Mouse (Mus musculus) layer of hippocampus, adult 18-20 months (tissue): ENCODE data around the gene Dok3. TPM values are rescaled to one million over a fixed set of nuclear protein-coding genes. Genes with fewer than 3 reads are reported as not detected.
A peak's percentile ranks its signal among the peaks of the same experiment; 100 is the strongest.
"Not testable (repeated sequence)": the region's sequence is repeated elsewhere in the genome, so short reads cannot be mapped to it uniquely, and the experiment has no call there.

Experiments
- DNase-seq, 2 experiments: peaks; one replicate each; pipeline ENCODE4 v3.0.0; 2022; ENCODE audit warnings: low spot score in 2 of 2
- long read RNA-seq: library from polyadenylated mRNA; stranded (forward); transcript quantifications from one replicate; pipeline ENCODE4 v2.0.0, GENCODE M21; 2021
- total RNA-seq, 2 experiments: library from RNA; stranded (reverse); gene quantifications; 2 replicates each; pipeline ENCODE4 v1.2.3; 2021

Gene Dok3
- total RNA-seq: 10 to 100 TPM; 14.5 to 16.4 TPM
- long read RNA-seq, partial matches to known transcripts: 0 of 6 reads
- long read RNA-seq, other reads (novel, unspliced or antisense): 0 of 6 reads

DNA sequence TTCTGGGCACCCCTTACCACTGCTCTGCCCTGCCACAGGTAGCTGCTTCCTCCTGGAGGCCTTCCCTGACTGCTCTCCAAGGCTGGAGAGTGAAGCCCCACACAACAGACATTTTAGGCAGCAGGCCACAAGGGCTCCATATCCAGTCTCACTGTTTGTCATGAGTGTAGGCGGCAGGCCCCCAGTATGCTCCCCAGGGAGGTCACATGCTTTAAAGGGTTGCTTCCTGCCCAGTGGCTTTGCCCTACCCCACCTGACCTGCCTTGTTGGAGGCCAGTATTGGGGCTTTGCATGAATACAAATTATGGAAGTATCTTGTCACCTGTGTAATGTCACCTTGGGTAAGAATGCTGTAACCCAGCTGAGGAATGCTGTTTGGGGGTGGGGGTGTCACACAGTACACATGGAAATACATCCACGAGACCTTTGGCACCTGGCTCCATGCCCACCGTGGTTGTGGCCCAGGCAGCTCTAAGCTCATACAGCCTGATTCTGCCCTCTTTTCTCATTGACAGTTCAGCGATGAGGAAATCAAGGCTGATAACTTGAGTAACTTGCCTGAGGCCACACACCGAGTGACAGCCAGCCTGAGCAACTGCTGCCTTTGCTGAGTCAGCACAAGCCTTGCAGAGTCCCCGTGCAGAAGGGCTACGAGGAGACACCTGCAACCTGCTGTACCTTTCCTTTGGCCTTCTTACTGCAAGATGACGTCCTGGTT lies at the start of gene Dok3:
Gene Dok3 (minus strand): TSS at position 99 of the 718 bp plus-strand sequence.
- no peak for DNase-seq

DNA sequence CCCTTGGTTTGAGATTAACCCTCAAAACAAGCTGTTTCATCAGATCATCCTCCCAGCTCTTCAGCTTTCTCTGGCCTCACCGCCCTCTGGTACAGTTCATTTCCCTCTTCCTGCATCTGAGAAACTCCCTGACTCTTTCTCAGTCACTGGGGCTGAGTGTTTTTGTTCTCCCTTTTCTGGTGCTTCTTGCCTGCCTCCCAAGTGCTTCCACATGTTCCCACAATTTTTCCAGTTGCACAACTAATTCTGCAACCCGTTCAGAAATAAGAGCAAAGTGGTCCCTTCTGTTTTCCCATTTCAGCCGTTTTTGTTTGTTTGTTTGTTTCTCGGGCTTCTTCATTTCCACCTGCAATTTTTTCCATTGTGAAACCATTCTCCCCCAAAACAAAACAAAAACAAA lies 49.0 kb upstream of the Dok3 start:
- no peak for DNase-seq

DNA sequence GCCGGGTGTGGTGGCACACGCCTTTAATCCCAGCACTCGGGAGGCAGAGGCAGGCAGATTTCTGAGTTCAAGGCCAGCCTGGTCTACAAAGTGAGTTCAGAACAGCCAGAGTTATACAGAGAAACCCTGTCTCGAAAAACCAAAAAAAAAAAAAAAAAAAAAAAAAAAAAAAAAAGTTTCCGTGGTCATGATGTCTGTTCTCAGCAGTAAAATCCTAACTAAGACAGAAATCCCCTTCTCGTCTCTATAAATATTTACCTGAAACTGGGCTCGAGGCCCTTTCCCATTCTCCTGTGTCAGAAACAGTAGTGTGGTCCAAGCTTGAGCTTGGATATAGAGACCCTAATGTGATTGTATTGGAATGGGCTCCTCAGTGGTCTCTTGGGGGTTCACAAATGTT lies 47.8 kb upstream of the Dok3 start:
- not testable (repeated sequence) for DNase-seq

DNA sequence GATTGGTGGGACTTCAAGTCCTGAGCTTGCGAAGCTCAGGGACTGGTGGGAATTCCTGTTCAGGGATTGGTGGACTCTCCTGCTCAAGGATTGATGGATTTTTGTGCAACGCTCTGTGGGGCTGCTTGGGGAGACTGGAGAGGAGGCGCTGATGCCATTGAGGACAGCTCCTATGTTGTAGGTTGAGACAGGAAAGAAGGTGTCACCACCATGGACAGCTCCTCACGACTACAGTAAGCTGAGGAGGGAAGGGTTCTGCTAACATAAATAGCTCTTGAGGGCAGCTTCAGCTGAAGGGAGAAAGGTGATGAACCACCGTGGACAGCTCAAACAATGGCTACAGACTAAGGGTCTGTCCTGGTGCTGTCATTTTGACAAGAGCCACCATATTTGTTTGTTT lies 46.8 kb upstream of the Dok3 start:
- DNase-seq: no peak

DNA sequence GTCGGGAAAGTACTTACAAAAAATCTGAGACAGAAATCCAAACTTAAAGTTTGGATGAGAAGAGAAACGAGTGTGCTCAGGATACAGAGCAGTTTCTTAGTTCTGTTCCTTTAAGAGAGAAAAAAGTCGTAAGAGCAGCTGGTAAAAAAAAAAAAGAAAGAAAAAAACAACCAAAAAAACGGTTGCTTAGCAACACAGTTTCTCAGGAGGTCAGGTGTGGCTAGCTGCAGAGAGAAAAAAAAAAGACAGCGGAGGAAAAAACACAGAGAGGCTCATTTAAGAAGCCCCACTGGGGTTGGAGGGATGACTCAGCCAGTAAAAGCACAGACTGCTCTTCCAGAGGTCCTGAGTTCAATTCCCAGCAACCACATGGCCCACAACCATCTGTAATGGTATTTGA lies 45.2 kb upstream of the Dok3 start:
- DNase-seq: no peak

DNA sequence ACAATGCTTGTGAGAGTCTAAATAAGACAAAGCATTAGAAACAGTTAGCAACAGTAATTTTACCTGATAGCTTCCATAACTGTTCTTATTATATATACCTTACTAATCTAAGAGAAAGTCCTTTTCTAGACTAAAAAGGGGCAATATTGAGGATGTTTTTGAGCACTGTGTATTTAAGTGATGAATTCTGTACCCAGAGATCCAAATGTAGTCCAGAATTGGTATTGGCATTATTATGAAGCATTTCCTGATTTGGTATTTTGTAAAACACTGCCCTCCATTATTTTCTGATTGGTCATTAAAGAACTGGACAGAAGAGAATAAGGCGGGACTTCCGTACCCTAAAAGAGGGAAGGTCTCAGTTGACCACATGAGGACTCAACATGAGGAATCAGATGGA lies 44.3 kb upstream of the Dok3 start, which contains the start of gene Tmed9:
Gene Tmed9 (plus strand): TSS at position 301 of the 400 bp plus-strand sequence.
- DNase-seq: no peak

DNA sequence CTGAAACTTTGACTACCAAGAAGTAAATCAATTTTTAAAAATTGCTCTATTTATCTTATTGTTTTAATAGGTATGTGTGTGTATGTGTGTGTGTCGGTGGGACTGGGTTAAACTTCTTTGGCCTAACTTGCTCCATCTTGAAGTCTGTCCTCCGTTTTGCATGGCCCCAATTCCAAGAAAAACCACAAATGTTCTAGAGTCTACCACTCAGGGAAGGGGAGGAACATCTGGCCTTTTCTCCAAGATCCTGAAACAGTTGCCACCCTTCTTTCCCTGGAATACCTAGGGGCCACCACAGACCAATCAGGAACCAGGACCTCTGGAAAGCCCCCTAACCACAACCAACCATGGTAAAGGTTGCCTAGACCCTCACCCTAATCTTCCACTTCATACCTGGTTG lies 42.9 kb upstream of the Dok3 start:
- DNase-seq: no peak

DNA sequence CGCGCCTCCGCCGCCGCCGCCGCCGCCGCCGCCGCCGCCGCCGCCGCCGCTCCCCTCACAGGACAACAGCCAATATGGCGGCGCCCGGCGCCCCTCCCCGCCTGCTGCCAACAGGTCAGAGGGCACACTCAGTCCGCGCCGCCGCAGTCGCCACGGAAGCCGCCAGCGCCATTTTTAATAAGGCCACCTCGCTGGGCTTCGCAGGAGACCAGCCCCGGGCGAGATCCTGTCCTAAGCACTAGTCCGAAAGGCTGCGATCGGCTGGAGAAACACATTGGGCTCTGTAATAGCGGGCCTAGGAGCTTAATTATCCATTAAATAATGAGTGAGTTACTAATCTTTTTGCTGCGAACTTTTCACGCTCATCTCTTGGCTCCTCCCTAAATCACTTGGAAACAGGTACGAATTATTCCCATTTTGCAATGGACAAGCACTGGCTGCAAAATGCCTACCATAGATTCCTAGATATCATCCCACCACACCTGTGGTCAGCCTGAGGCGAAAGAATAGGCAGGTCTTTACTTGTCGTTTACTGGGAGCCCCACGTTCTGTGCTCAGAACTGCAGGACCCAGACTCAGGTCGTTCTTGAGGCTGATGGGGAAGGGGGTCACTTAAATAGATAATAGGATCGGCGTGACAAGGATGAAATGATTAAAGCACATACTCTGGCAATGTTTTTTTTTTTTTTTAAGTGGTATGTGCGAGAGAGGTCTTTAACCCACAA lies 42.1 kb upstream of the Dok3 start, which contains the start of gene Fam193b:
Gene Fam193b (minus strand): TSS at position 94 of the 725 bp plus-strand sequence.
- peak; percentile 88 to 95 for DNase-seq

DNA sequence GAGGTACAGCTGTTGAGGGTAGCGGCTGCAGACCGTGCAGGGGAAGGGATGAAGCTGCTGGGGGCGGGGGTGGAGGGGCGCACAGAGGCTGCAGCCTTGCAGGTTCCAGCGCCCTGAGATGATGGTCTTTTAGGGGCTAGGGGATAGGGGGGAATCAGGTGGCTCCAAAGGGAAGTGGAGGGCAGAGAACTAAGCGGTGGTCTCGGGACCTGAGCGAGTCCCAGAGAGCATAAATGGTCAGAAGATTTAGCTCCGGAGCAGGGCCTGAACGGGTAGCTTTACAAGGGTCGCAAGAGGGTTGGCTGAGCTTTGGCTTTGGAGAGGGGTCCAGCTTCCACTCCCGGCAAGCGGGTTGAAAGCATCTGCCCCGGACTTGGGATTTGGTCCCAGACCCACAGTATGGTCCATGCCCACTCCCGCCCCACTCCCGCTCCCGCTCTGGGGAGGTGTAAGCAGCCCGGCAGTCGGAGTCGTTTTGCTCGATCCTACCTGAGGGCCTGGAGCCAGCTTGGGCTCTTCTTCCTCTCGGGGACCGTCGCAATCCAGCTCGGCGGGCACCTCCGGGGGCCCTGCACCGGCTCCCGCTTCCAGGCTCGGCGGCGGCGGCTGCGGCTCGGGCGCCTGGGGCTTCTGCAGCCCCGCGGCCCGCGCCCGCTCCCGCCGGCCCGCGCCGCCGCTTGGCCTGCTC lies 41.3 kb upstream of the Dok3 start:
- peak in 1 of 2 experiments; percentile 34 for DNase-seq

DNA sequence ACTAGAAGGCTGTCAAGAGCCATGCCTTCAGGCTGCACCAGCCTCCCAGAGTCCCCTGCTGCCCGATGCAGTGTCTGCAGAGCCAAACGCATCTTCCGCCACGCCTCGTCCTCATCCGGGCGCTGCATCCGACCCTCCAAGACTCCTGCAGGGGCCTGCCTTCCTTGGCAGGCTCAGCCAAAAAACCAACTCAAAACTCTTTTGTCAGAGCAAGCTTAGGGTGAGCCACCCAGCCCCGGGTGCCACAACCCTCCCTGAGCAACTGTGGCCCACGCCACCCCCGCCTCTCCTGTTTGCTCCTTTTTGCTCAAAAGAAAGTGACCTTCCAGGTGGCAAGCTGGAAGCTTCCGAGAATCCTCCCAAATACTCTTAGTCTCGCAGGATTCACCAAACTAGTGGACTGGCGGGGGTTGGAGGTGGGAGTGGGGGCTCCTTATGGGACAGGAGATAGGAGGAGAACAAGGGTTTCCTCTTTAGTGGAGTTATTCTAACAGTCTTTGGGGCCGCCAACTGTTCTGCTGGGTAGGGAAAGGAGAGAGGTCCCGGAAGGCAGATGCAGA lies 40.7 kb upstream of the Dok3 start:
- peak in 1 of 2 experiments; percentile 21 for DNase-seq

DNA sequence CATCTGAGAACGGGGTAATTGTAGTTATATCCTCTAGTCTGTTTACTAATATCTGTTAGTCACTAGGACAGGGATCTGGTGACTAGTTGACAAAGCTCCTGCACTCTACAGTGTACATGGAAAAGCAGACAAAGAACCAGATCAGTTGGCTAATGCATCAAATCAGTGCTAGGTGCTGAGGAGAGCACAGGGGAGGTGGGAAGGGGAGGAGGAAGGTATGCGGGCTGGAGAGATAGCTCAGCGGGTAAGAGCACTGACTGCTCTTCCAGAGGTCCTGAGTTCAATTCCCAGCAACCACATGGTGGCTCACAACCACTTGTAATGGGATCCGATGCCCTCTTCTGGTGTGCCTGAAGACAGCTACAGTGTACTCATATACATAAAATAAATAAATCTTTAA lies 39.4 kb upstream of the Dok3 start:
- DNase-seq: not testable (repeated sequence)

DNA sequence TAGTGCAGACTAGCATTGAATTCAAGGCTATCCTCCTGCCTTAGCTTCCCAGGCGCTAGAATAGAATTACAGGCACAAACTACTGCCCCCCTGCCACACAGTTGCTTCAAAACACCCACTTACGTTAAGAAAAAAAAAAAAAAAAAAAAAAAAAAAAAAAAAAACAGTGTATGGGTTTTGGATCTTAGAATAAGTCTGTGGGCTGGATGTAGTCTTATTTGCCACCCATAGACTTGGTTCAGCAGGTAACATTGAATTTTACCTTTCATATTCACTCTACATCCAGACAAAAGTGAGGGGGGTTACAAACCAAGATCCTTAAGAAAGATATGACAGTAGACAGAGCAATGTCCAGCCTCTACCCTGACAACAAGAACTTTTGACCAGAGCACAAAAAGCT lies 38.9 kb upstream of the Dok3 start:
- DNase-seq: no peak

DNA sequence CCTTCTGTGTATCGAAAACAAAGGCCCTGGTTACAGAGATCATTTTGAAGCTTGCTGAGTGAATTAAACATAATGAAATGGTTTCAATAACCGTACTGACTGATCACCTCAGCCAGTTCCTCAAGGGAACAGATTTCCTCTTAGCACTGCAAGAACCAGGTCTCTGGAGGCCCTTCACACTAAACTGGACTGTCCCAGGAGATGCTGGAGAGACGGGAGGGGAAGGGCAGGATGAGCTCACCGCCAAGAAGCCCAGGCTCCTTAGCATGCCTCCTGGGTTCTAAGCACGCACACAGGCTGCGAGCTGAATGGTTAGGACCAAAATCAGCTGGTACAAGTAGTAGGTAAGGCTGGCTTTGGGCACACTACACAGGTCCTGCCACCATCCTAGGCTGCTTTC lies 37.9 kb upstream of the Dok3 start:
- DNase-seq: no peak

DNA sequence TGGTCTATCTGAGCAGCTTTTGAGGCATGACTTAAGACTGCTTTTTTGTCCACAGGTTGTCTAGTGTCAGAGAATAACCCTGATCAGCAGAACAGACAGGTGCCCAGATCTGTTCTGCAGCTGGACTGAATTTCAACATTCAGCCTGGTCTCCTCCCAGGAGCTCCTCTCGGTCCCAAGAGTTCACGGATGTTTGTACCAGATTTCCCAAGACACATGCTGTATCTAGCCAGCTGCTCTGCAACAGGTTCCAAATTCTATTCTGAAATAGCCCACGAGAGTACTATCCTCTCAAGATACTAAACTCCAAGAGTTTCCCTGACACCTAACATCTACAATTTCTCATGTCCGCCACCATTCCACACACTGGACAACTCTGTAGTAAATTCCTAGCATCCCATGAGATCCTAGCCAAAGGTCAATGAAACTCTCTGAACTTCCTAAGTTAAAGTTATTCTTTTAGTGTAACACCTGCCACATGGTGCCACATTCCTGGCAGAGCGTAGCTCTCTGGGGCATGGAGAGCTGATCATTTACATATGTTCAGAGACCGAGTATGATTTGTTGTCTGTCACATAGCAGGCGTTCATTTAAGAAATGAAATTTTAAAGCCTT lies 34.3 kb upstream of the Dok3 start:
- DNase-seq: no peak

DNA sequence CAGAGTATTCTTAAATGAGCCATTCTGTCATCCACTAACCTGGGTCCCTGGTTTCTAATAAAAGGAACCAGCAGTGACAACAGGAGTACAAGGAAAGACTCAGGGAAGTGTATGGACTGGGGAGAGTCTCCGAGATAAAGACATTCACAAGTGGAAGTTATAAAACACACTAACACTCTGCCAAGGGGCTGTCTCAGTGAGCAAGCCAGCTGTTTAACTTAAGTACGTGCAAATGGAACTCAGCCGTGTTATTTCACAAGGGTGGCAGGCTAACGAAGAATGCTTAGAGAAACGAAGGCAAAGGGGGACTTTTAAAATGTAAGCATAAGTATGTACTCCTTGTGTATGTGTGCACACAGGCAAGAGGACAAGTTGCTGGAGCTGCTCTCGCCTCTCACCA lies 28.4 kb upstream of the Dok3 start:
- DNase-seq: no peak

DNA sequence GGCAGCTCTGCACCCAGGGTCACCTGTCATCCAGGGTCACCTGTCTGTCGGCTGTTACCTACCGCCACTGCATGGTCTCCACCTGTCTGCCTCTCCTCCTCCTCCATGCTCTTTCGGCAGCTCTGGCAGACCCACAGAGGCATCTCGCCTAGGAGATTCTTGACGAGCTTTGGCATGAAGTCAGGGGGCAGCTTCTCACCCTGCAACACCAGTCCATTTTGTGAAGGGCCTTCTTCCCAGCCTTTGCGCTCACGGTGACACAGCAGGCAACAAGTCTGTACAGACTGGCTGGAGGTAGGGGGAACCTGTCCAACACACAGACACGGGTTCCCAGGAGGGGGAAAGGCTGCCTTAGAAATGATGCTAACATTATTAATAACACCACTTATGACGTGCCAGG lies 26.8 kb upstream of the Dok3 start:
- no peak for DNase-seq

DNA sequence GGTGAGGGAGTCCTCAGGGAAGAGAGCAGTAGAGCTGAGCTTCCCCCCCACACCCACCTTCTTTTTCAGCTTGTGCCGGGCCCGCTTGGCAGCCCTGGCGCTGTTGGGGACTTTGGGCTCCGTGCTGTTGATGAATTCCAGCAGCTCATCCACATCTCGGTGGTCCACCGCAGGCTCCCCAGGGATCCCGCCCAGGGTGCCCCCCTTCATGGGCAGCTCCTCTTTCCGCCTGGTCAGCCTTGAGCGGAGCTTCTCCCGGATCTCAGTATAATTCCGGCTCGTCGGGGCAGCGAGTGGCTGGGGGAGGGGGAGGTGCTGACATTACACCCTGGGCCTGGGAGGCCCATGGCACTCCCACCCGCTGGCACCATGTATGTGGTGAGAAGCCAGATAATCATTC lies 20.0 kb upstream of the Dok3 start:
- no peak for DNase-seq

DNA sequence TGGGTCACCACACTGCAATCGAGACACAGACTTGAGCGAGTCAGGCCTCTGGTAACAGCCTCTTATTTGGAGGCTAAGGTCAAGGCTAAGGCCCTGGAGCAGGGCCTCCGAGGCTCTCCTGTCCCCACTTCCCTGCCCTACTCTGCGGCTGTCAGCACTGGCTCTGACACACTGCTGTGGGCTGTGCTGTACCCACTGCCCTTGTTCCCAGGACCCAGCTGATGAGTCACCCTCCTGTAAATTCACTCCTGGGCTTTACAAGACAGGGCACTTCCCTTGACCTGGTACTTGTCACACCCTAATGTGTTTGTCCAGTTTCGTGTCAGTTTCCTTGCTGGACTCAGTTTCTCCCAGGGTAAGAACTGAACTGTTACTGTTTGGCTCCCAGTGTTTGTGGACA lies 19.3 kb upstream of the Dok3 start:
- DNase-seq: no peak

DNA sequence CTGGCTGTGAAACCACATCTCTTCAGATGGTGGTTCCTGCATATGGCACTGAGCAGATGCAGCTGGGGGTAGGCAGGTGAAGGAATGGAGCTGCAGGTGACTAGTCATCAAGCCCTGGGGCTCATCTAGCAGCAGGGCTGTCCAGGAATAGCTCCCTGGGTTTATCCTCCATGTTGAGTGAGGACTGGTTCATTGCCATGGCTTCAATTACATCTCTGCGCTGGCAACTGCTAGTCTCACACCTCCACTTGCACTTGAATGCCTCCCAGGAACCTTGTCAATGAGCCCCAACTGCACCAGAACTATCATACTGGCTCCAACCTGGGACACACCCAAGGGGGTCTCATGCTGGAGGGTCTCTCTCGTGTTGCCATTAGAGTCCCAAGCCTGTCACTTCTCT lies 18.8 kb upstream of the Dok3 start:
- no peak for DNase-seq

DNA sequence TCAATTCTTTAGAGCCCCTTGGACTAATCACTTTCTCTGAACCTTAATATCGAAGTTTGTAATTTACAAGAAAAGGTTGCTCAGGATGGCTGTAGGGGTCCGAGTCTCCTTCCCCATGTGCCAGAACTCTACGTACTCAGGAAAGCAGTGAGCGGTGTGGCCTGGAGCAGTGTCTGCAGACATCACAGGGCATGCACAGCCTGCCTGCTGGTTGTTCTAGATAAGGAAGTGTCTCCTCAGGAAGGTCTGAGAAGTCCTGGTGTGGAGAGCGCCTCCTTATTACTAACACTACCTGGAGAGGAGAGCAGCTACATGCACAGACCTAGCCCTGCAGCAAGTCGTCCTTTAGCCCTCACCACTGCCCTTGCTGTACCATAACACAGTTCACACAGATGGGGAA lies 15.7 kb upstream of the Dok3 start:
- DNase-seq: no peak

DNA sequence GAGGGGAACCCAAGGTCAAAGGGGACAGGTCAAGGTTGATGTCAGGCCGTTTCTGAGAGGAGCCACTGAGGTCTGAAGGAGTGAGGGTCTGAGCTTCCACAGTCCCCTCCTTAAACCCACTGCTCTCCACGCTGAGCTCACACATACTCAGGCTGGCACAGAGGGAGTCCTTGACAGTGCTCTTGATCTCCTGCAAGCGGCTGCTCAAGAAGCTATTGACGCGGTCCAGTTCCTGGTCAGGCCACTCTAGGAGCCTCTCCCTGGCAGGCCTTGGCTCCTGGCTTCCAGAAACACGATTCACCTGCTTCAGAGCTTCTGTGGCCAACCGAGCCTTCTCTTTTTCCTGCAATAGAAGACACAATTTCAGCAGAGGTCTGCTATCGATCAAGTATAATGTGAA lies 14.4 kb upstream of the Dok3 start:
- DNase-seq: no peak
